Mouse (Mus musculus): Measurements from ENCODE around the gene Igf1r. TPM values are rescaled to one million over a fixed set of nuclear protein-coding genes. Genes with fewer than 3 reads are reported as not detected.

The Igf1r gene
- polyA plus RNA-seq, 1 experiment from 2014 or later: 17.2 TPM

DNA sequence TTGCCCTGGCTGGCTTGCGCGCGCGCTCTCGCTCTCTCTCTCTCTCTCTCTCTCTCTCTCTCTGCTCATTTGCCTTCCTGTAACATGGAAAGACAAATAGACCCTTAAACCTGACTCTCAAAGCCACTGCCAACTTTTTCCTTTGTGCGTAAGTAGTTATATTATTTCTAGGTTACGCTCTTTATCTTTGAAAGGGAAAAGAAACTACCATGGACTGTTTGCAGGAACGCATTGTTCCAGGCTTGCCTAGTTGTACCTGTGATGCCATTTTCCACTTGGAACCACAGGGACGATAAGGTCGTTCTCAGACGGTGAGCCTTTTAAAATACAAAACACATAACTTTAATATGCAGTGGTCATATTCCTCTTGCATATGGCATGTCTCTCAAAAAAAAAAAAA is 122.1 kb downstream of the Igf1r start:
- DNase-seq (ENCODE audit: low spot score) (no peak), ATAC-seq (ENCODE audit: insufficient read depth, low FRiP score, low TSS enrichment) (no peak)
- H3K27me3 ChIP-seq (ENCODE audit: control insufficient read depth, insufficient read depth, low read length): no peaks in the 10 kb centered on the region
- no peak overlapping the region for H3K9ac ChIP-seq (ENCODE audit: low read length)
- no peak overlapping the region for H3K4me3 ChIP-seq (ENCODE audit: low read depth, low read length)
- 94% methylated on average over 11 of the region's 11 CpGs for WGBS
- H3K4me1 ChIP-seq (ENCODE audit: control insufficient read depth, insufficient read depth, low read length): no peaks in the 10 kb centered on the region
- no peak overlapping the region for H3K4me2 ChIP-seq (ENCODE audit: low read depth)
- no peaks in the 10 kb centered on the region for H3K36me3 ChIP-seq (ENCODE audit: control insufficient read depth, insufficient read depth, low read length)
- no peaks in the 10 kb centered on the region for H3K9me3 ChIP-seq (ENCODE audit: control insufficient read depth, low read length)
- no peak overlapping the region for H3K27ac ChIP-seq (ENCODE audit: low read depth, low read length)

DNA sequence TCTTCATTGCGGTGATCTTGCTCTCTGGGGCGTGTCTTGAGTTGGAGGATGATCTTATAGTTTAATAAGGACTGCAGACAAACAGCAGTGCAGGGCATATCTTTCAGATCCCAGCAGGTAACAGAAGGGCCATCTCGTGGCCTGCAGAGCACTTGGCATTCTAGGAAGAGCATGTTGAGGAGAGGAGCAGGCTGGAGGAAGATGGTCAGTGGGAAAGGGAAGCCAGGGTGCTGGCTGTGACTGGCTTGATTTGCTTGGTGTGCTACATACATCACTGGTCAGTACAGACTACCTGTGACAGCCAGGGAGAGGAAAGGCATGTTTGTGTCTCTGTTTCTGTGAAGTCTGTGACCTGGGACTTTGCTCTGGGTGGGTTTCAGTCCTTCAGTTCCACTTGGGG is 122.8 kb downstream of the Igf1r start:
- Histone ChIP-seq H3K27ac (ENCODE audit: low read depth, low read length) (no peak overlapping the region), H3K27me3 (ENCODE audit: control insufficient read depth, insufficient read depth, low read length) (no peaks in the 10 kb centered on the region), H3K4me1 (ENCODE audit: control insufficient read depth, insufficient read depth, low read length) (no peaks in the 10 kb centered on the region), H3K4me3 (ENCODE audit: low read depth, low read length) (no peak overlapping the region), H3K4me2 (ENCODE audit: low read depth) (no peak overlapping the region), H3K9me3 (ENCODE audit: control insufficient read depth, low read length) (no peaks in the 10 kb centered on the region), H3K36me3 (ENCODE audit: control insufficient read depth, insufficient read depth, low read length) (no peaks in the 10 kb centered on the region), H3K9ac (ENCODE audit: low read length) (no peak overlapping the region)
- DNase-seq (ENCODE audit: low spot score) (no peak), ATAC-seq (ENCODE audit: insufficient read depth, low FRiP score, low TSS enrichment) (no peak)
- 86% methylated on average over 3 of the region's 3 CpGs for WGBS

DNA sequence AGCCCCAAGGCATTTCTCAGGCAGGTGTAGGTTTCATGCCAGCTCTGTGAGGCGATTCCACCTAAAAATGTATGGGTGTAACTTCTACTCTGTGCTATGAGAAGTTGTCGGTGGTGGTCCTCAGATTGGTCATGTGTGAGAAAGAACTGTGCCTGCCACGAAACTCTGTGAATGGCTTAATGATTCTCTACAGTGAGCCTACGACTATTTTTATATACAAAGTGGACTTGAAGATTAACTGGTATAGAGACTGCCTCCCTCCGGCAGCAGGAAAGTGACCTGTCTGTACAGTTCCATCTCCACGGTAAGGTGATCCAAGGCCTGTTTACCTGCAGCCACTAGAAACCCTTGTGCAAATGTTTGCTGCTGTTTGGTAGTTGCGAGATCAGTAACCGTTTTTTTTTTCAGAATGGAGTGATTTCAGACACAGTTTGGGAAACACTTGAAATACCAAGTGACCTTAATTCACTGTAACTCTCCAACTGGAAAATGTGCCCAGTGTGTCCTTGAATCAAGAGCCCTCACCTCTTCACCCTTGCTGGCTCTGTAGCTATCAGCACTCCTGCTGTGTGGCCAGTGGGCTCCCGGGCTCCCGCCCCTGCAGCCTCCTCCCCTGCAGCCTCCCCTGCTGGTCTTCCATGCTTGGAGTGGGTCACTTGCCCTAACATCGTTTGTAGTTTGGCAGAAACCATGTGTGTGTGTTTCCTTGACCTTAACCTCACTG is 127.7 kb downstream of the Igf1r start:
- Histone ChIP-seq H3K4me1 (ENCODE audit: control insufficient read depth, insufficient read depth, low read length) (peaks cover 6% of the 10 kb centered on the region; the same call in 1 of the 2 replicates), H3K36me3 (ENCODE audit: control insufficient read depth, insufficient read depth, low read length) (no peaks in the 10 kb centered on the region), H3K9me3 (ENCODE audit: control insufficient read depth, low read length) (no peaks in the 10 kb centered on the region), H3K4me3 (ENCODE audit: low read depth, low read length) (no peak overlapping the region), H3K4me2 (ENCODE audit: low read depth) (no peak overlapping the region), H3K27ac (ENCODE audit: low read depth, low read length) (no peak overlapping the region), H3K27me3 (ENCODE audit: control insufficient read depth, insufficient read depth, low read length) (no peaks in the 10 kb centered on the region), H3K9ac (ENCODE audit: low read length) (no peak overlapping the region)
- 49% methylated on average over 11 of the region's 11 CpGs for WGBS
- ATAC-seq (ENCODE audit: insufficient read depth, low FRiP score, low TSS enrichment) (no peak), DNase-seq (ENCODE audit: low spot score) (no peak)

DNA sequence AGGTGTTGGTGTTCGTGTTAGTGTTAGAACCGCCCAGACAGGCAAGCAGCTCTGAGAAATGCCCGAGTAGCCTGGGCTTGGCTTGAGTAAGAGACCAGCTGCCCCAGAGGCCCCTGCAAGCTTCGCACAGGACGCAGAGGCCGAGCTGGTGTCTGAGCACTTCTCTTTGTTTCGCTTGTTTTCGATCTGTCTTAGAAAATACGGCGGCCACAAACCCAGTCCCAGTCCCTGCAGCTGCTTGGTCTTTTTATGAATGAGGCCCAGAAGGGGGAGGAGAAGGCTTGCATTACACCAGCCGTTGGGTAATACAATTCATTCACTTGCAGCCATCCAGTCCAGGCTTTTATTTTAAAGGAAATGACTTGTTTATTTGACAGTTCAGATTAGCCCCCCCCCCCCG is 132.7 kb downstream of the Igf1r start:
- DNase-seq (ENCODE audit: low spot score): peak; percentile 80
- Histone ChIP-seq H3K4me3 (ENCODE audit: low read depth, low read length) (no peak overlapping the region), H3K36me3 (ENCODE audit: control insufficient read depth, insufficient read depth, low read length) (no peaks in the 10 kb centered on the region), H3K27me3 (ENCODE audit: control insufficient read depth, insufficient read depth, low read length) (no peaks in the 10 kb centered on the region), H3K9me3 (ENCODE audit: control insufficient read depth, low read length) (no peaks in the 10 kb centered on the region), H3K4me1 (ENCODE audit: control insufficient read depth, insufficient read depth, low read length) (peaks cover 16% of the 10 kb centered on the region; the same call in 1 of the 2 replicates), H3K4me2 (ENCODE audit: low read depth) (peak overlapping the region; percentile 29), H3K9ac (ENCODE audit: low read length) (no peak overlapping the region), H3K27ac (ENCODE audit: low read depth, low read length) (peak overlapping the region; percentile 81)
- peak; percentile 85 for ATAC-seq (ENCODE audit: insufficient read depth, low FRiP score, low TSS enrichment)
- WGBS: 3% methylated on average over 12 of the region's 12 CpGs

DNA sequence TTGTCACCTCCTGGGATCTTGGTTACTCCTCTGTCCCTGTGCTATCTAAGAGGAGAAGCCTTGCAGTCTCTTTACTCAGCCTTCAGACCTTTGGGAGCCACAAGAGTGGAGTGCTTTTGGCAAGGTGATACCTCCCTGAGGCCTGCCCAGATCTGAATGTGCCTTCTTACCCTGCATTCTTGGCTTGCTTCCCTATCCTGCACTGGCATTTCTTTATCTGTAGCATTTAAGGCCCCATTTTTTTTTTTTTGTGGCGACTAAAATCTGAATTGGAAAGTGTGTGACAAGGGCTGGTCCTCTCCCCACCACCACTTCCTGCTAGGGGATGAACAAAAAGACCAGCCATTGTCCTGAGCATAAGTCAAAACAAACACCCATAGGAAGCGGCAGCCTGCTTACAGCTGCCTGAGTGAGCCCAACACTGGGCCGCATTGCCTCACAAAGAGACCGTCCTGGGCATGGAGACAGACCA is 133.3 kb downstream of the Igf1r start:
- H3K36me3 ChIP-seq (ENCODE audit: control insufficient read depth, insufficient read depth, low read length): no peaks in the 10 kb centered on the region
- H3K4me1 ChIP-seq (ENCODE audit: control insufficient read depth, insufficient read depth, low read length): peaks cover 16% of the 10 kb centered on the region; the same call in 1 of the 2 replicates
- H3K27ac ChIP-seq (ENCODE audit: low read depth, low read length): peak overlapping the region; percentile 81
- WGBS: 27% methylated on average over 4 of the region's 4 CpGs
- no peak overlapping the region for H3K4me2 ChIP-seq (ENCODE audit: low read depth)
- DNase-seq (ENCODE audit: low spot score) (peak; percentile 25), ATAC-seq (ENCODE audit: insufficient read depth, low FRiP score, low TSS enrichment) (peak; percentile 29)
- H3K27me3 ChIP-seq (ENCODE audit: control insufficient read depth, insufficient read depth, low read length): no peaks in the 10 kb centered on the region
- no peak overlapping the region for H3K4me3 ChIP-seq (ENCODE audit: low read depth, low read length)
- H3K9ac ChIP-seq (ENCODE audit: low read length): peak overlapping the region; percentile 31; the same call in 1 of the 2 replicates
- H3K9me3 ChIP-seq (ENCODE audit: control insufficient read depth, low read length): no peaks in the 10 kb centered on the region

DNA sequence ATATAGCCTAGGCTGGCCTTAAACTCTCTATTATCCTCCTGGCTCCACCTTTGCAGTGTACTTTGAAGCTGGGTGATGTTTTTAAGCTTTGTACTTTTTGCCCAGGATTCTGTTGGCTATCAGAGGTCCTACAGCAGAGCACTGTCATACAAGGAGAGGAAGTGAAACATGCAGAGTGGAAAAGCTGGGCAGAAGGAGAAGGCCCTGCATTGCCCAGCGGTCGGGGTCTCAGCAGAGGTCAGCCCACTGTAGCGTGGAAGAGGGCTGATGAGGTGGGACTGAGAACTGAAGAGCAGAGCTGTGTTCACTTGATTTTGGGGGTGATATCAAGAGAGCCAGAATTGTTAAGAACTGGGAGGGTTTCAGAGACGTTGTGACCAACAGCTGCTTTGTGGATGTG is 134.9 kb downstream of the Igf1r start:
- Histone ChIP-seq H3K9ac (ENCODE audit: low read length) (no peak overlapping the region), H3K27ac (ENCODE audit: low read depth, low read length) (no peak overlapping the region), H3K4me1 (ENCODE audit: control insufficient read depth, insufficient read depth, low read length) (peaks cover 16% of the 10 kb centered on the region; the same call in 1 of the 2 replicates), H3K4me2 (ENCODE audit: low read depth) (no peak overlapping the region), H3K4me3 (ENCODE audit: low read depth, low read length) (no peak overlapping the region), H3K9me3 (ENCODE audit: control insufficient read depth, low read length) (no peaks in the 10 kb centered on the region), H3K27me3 (ENCODE audit: control insufficient read depth, insufficient read depth, low read length) (no peaks in the 10 kb centered on the region), H3K36me3 (ENCODE audit: control insufficient read depth, insufficient read depth, low read length) (no peaks in the 10 kb centered on the region)
- DNase-seq (ENCODE audit: low spot score) (no peak), ATAC-seq (ENCODE audit: insufficient read depth, low FRiP score, low TSS enrichment) (no peak)
- 79% methylated on average over 4 of the region's 4 CpGs for WGBS

DNA sequence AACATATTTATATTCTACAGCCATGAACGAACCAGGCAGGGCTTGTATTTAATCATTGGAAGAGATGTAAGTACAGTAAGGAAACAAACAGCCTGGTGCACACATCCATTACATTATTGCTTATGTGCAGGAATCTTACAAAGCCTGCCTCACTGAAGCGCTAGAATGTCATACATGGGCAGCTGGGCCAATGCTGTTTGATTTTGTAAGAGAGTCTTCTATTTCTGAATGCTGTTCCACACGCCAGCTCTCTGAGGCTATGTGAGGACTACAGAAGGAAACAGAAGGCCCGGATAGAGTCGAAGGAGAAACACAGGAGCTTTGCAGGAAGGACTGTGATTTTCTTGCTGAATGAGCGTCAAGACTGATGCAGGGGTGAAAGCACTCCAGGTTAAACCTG is 136.2 kb downstream of the Igf1r start:
- Histone ChIP-seq H3K27me3 (ENCODE audit: control insufficient read depth, insufficient read depth, low read length) (no peaks in the 10 kb centered on the region), H3K36me3 (ENCODE audit: control insufficient read depth, insufficient read depth, low read length) (no peaks in the 10 kb centered on the region), H3K4me2 (ENCODE audit: low read depth) (no peak overlapping the region), H3K4me3 (ENCODE audit: low read depth, low read length) (no peak overlapping the region), H3K27ac (ENCODE audit: low read depth, low read length) (no peak overlapping the region), H3K9ac (ENCODE audit: low read length) (no peak overlapping the region), H3K4me1 (ENCODE audit: control insufficient read depth, insufficient read depth, low read length) (peaks cover 19% of the 10 kb centered on the region; the same call in 1 of the 2 replicates), H3K9me3 (ENCODE audit: control insufficient read depth, low read length) (no peaks in the 10 kb centered on the region)
- ATAC-seq (ENCODE audit: insufficient read depth, low FRiP score, low TSS enrichment) (no peak), DNase-seq (ENCODE audit: low spot score) (no peak)
- WGBS: 91% methylated on average over 6 of the region's 6 CpGs

DNA sequence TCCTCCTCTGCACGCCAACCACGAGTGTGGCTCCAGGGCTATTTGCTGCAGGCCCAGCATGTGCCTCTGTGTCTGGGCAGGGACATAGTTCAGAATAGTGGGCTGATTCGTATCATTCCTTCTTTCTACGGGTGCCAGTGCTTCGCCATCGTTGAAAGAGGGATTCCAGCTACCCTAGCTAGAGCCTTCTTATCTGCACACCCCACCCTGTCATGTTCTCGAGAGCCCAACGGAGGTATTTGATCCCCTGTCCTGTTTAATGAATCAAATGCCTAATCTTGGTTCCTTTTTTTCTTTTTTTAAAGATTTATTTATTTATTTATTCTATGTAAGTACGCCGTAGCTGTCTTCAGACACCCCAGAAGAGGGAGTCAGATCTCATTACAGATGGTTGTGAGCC is 137.1 kb downstream of the Igf1r start:
- no peak overlapping the region for H3K9ac ChIP-seq (ENCODE audit: low read length)
- H3K27ac ChIP-seq (ENCODE audit: low read depth, low read length): no peak overlapping the region
- peaks cover 19% of the 10 kb centered on the region; the same call in 1 of the 2 replicates for H3K4me1 ChIP-seq (ENCODE audit: control insufficient read depth, insufficient read depth, low read length)
- 91% methylated on average over 10 of the region's 10 CpGs for WGBS
- no peaks in the 10 kb centered on the region for H3K9me3 ChIP-seq (ENCODE audit: control insufficient read depth, low read length)
- no peaks in the 10 kb centered on the region for H3K36me3 ChIP-seq (ENCODE audit: control insufficient read depth, insufficient read depth, low read length)
- no peak for ATAC-seq (ENCODE audit: insufficient read depth, low FRiP score, low TSS enrichment)
- no peaks in the 10 kb centered on the region for H3K27me3 ChIP-seq (ENCODE audit: control insufficient read depth, insufficient read depth, low read length)
- no peak overlapping the region for H3K4me2 ChIP-seq (ENCODE audit: low read depth)
- no peak for DNase-seq (ENCODE audit: low spot score)
- no peak overlapping the region for H3K4me3 ChIP-seq (ENCODE audit: low read depth, low read length)

DNA sequence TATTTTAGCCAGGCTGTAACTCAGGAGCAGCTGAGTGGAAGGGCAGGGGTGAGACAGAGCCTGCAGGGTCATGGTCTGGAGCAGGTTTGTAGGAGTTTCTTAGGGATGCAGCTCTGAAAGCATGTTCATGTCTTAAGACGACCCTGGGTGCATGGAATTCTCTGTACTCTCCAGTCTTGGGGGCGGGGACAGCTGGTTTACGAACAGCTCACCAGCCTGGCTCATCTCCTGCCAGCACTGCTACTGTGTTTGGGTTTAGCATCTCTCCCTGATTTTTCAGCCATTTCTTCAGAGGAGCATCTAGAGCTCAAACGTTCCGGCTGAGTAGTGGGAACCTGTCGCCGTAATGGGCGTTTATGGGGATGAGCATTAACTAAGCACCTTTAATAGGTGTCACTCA is 137.9 kb downstream of the Igf1r start:
- Histone ChIP-seq H3K27ac (ENCODE audit: low read depth, low read length) (no peak overlapping the region), H3K9ac (ENCODE audit: low read length) (no peak overlapping the region), H3K27me3 (ENCODE audit: control insufficient read depth, insufficient read depth, low read length) (no peaks in the 10 kb centered on the region), H3K4me3 (ENCODE audit: low read depth, low read length) (no peak overlapping the region), H3K4me2 (ENCODE audit: low read depth) (no peak overlapping the region), H3K4me1 (ENCODE audit: control insufficient read depth, insufficient read depth, low read length) (peaks cover 12% of the 10 kb centered on the region; the same call in 1 of the 2 replicates), H3K36me3 (ENCODE audit: control insufficient read depth, insufficient read depth, low read length) (no peaks in the 10 kb centered on the region), H3K9me3 (ENCODE audit: control insufficient read depth, low read length) (no peaks in the 10 kb centered on the region)
- ATAC-seq (ENCODE audit: insufficient read depth, low FRiP score, low TSS enrichment) (no peak), DNase-seq (ENCODE audit: low spot score) (no peak)
- WGBS: 83% methylated on average over 8 of the region's 8 CpGs
